Mouse (Mus musculus): ENCODE data around the gene Ffar1.

DNA sequence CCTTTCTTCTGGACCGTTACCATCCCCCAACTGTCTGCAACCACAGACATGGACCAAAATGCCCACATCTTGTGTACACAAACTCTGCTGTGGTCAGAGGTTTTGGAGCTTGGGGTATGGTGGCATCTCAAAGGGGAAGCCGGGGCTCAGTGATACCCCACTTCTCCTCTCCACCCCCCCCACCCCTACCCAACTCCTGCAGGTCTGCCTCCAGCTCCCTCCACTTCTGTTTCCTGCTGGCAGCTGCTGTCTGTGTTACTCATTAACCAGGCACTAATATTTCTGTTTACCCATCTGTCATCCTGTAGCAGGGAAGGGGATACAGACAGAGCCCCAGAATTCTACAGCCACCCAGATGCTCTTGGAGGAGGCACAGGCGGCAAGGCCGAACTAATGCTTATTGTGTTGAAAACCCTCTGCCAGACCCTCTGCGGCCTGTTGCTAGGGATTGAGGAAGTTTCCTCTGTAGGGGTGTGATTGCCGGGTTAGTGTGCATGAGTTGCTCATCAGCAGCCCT is 49.0 kb downstream of the Ffar1 start:
- TF ChIP-seq CTCF (IDR thresholded peaks at IDR 0.05; ENCODE audit: borderline replicate concordance, insufficient read depth, low read depth, low read length), result no peak
- TF ChIP-seq POLR2A (IDR thresholded peaks at IDR 0.05; ENCODE audit: borderline replicate concordance, insufficient read depth, low read length), result no peak
